Mouse (Mus musculus) naive thymus-derived CD4-positive, alpha-beta T cell, adult 2 months (primary cell): ENCODE measurements around the gene Cyp24a1.
A peak's percentile ranks its signal among the peaks of the same experiment; 100 is the strongest.
"Not testable (repeated sequence)": the region's sequence is repeated elsewhere in the genome, so short reads cannot be mapped to it uniquely, and the experiment has no call there.

Experiments
- DNase-seq: peaks from one replicate; pipeline ENCODE4 v3.0.0-alpha.2; 2011; ENCODE audit warnings: low read depth

Cyp24a1 gene

GRCm38 (mm10) chr2:170494784-170495710 lies 1.9 kb downstream of the Cyp24a1 start:
- no peak for DNase-seq

GRCm38 (mm10) chr2:170487890-170488502 lies 8.9 kb downstream of the Cyp24a1 start:
- peak; percentile 52 for DNase-seq

GRCm38 (mm10) chr2:170487202-170487601 lies 9.7 kb downstream of the Cyp24a1 start:
- no peak for DNase-seq

- DNase-seq = no peak
These were observed 13.0 kb downstream of the Cyp24a1 start for GRCm38 (mm10) chr2:170483914-170484313.

- no peak for DNase-seq
These were observed 14.9 kb downstream of the Cyp24a1 start for GRCm38 (mm10) chr2:170482019-170482540.

- no peak for DNase-seq
These were observed 20.3 kb downstream of the Cyp24a1 start for GRCm38 (mm10) chr2:170476643-170477042.

- peak; percentile 35 for DNase-seq
These were observed 20.7 kb downstream of the Cyp24a1 start for GRCm38 (mm10) chr2:170476215-170476614.

- no peak for DNase-seq
These were observed 21.8 kb downstream of the Cyp24a1 start for GRCm38 (mm10) chr2:170475164-170475563.

GRCm38 (mm10) chr2:170474125-170474524 lies 22.8 kb downstream of the Cyp24a1 start:
- no peak for DNase-seq

- DNase-seq = no peak
These were observed 26.4 kb downstream of the Cyp24a1 start for GRCm38 (mm10) chr2:170470591-170470990.

GRCm38 (mm10) chr2:170469616-170470308 lies 27.2 kb downstream of the Cyp24a1 start:
- no peak for DNase-seq

- DNase-seq = peak; percentile 6
These were observed 28.9 kb downstream of the Cyp24a1 start for GRCm38 (mm10) chr2:170468009-170468408.

- DNase-seq = no peak
These were observed 32.1 kb downstream of the Cyp24a1 start for GRCm38 (mm10) chr2:170464817-170465216.

- no peak for DNase-seq
These were observed 35.3 kb downstream of the Cyp24a1 start for GRCm38 (mm10) chr2:170461652-170462051.

- DNase-seq = no peak
These were observed 37.1 kb downstream of the Cyp24a1 start for GRCm38 (mm10) chr2:170459805-170460204.

GRCm38 (mm10) chr2:170459183-170459582 lies 37.8 kb downstream of the Cyp24a1 start:
- DNase-seq = no peak

- DNase-seq = not testable (repeated sequence)
These were observed 43.1 kb downstream of the Cyp24a1 start for GRCm38 (mm10) chr2:170453809-170454208.

- DNase-seq = peak; percentile 75
These were observed 46.0 kb downstream of the Cyp24a1 start for GRCm38 (mm10) chr2:170450933-170451332.

GRCm38 (mm10) chr2:170447651-170448050 lies 49.3 kb downstream of the Cyp24a1 start:
- DNase-seq = no peak

GRCm38 (mm10) chr2:170446843-170447383 lies 50.0 kb downstream of the Cyp24a1 start:
- no peak for DNase-seq

GRCm38 (mm10) chr2:170445861-170446260 lies 51.1 kb downstream of the Cyp24a1 start:
- DNase-seq = no peak

- DNase-seq = peak; percentile 13
These were observed 54.4 kb downstream of the Cyp24a1 start for GRCm38 (mm10) chr2:170442535-170442934.
